8 mouse cellular contexts compared by ENCODE assay signal in the genomic region with DNA sequence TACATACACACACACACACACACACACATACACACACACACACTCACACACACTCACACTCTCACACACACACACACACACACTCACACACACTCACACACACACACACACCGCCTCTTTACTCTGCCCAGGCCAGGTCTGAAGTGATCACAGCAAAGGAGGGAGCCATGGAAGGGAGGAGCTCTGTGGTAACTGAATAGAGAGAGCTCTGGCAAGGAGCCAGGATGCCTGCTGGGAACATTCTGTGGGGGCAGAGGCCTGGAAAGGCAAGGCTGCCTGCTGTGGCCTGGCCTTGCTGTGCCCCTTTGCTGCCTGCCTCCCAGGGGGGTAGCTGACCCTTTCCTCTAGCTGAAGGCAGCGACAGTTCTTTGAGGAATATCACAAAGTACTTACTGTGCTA. TPM values are rescaled to one million over a fixed set of nuclear protein-coding genes. Genes with fewer than 3 reads are reported as not detected.
DNase-seq lines count a peak whose midpoint lies in the region; ATAC-seq and TF ChIP-seq lines count a peak whose summit lies in the region.

No protein-coding gene starts in this region.

- no peak overlapping the region for H3K4me2 ChIP-seq in midbrain, embryonic 11.5 days
- H3K4me2 ChIP-seq in stomach, embryonic 14.5 days (replicated peaks; ENCODE audit: low read depth, low read length): no peak overlapping the region

- in situ Hi-C loops in Patski (cut with MboI; ENCODE audit: low pct_unique_long_range_greater_than_20kb): no loop called here

- POLR2A ChIA-PET in Patski (lab: Charles Lee): no interaction called here

- 32% methylated on average over 2 of the region's 2 CpGs for WGBS in cerebellum, adult 2 months
- 30% methylated on average over 2 of the region's 2 CpGs for WGBS in midbrain, embryonic 11.5 days
- WGBS in stomach, embryonic 14.5 days: 34% methylated on average over 2 of the region's 2 CpGs

- TF ChIP-seq POLR2A in cerebellum, adult 2 months (IDR thresholded peaks at IDR 0.05; ENCODE audit: borderline replicate concordance, insufficient read depth, low read length): no peak

- peak; percentile 70 for ATAC-seq in Patski
- 0 out of 2 replicates have a peak, but pooled peaks have one; percentile 54 for ATAC-seq in midbrain, embryonic 11.5 days (ENCODE audit: low FRiP score)
- ATAC-seq in stomach, embryonic 14.5 days (ENCODE audit: insufficient number of reproducible peaks, insufficient read depth, low FRiP score, low read depth): peak; percentile 60; the same call in 1 of the 2 replicates

- no peaks in the 10 kb centered on the region for H3K36me3 ChIP-seq in midbrain, embryonic 11.5 days (ENCODE audit: control insufficient read depth, insufficient read depth, low read length)
- H3K36me3 ChIP-seq in stomach, embryonic 14.5 days (ENCODE audit: control insufficient read depth, insufficient read depth, low read length): no peaks in the 10 kb centered on the region

- DNase-seq in Patski (ENCODE audit: low read depth, low spot score): peak; percentile 93
- DNase-seq in cerebellum, adult 2 months: peak; percentile 68 to 73
- DNase-seq in frontal cortex, postnatal 25 days (ENCODE audit: low spot score in 2 of 2): peak; percentile 40 to 44
- peak; percentile 81 for DNase-seq in kidney, adult 11 months
- DNase-seq in left cerebral cortex, postnatal 25 days (ENCODE audit: low spot score in 2 of 2): peak; percentile 60 to 69
- peak; percentile 87 for DNase-seq in midbrain, embryonic 11.5 days (ENCODE audit: low spot score, missing footprints)
- DNase-seq in thymus, postnatal 0 days (ENCODE audit: low spot score): no peak

- no peak overlapping the region for H3K4me3 ChIP-seq in cerebellum, adult 2 months (replicated peaks; ENCODE audit: insufficient read depth, low read depth, low read length)
- H3K4me3 ChIP-seq in midbrain, embryonic 11.5 days (ENCODE audit: low read depth, low read length): no peak overlapping the region
- no peak overlapping the region for H3K4me3 ChIP-seq in stomach, embryonic 14.5 days (ENCODE audit: low read depth, low read length)

- H3K9ac ChIP-seq in midbrain, embryonic 11.5 days (ENCODE audit: low read length): no peak overlapping the region
- no peak overlapping the region for H3K9ac ChIP-seq in stomach, embryonic 14.5 days (replicated peaks; ENCODE audit: low read depth, low read length)

- H3K27ac ChIP-seq in cerebellum, adult 2 months (ENCODE audit: insufficient read depth, low read length): no peak overlapping the region
- H3K27ac ChIP-seq in midbrain, embryonic 11.5 days (ENCODE audit: low read depth, low read length): no peak overlapping the region
- 0 out of 2 replicates have a peak overlapping the region, but pooled peaks have one; percentile 10 for H3K27ac ChIP-seq in stomach, embryonic 14.5 days (ENCODE audit: low read length)

- no peaks in the 10 kb centered on the region for H3K9me3 ChIP-seq in midbrain, embryonic 11.5 days (ENCODE audit: control insufficient read depth, low read length)
- H3K9me3 ChIP-seq in stomach, embryonic 14.5 days (ENCODE audit: control insufficient read depth, low read depth, low read length): no peaks in the 10 kb centered on the region

- peaks cover 38% of the 10 kb centered on the region for H3K4me1 ChIP-seq in cerebellum, adult 2 months (ENCODE audit: control insufficient read depth, insufficient read depth, low read length)
- H3K4me1 ChIP-seq in midbrain, embryonic 11.5 days (ENCODE audit: control insufficient read depth, insufficient read depth, low read length): peaks cover 5% of the 10 kb centered on the region
- peaks cover 4% of the 10 kb centered on the region; the same call in 1 of the 2 replicates for H3K4me1 ChIP-seq in stomach, embryonic 14.5 days (ENCODE audit: control insufficient read depth, insufficient read depth, low read length)

- intact Hi-C loops in left cerebral cortex, postnatal 25 days (cut with DNase I): loop anchor here (5.0 kb wide), 1 partner anchor 127 kb away; no protein-coding TSS in a partner anchor

- TF ChIP-seq CTCF in Patski (IDR thresholded peaks at IDR 0.05): no peak
- no peak for TF ChIP-seq CTCF in cerebellum, adult 2 months (IDR thresholded peaks at IDR 0.05; ENCODE audit: borderline replicate concordance, insufficient read depth, low read depth, low read length)

- H3K27me3 ChIP-seq in Patski: no peaks in the 10 kb centered on the region
- no peaks in the 10 kb centered on the region for H3K27me3 ChIP-seq in cerebellum, adult 2 months (ENCODE audit: control insufficient read depth, insufficient read depth, low read length)
- no peaks in the 10 kb centered on the region for H3K27me3 ChIP-seq in midbrain, embryonic 11.5 days (ENCODE audit: control insufficient read depth, insufficient read depth, low read length)
- no peaks in the 10 kb centered on the region for H3K27me3 ChIP-seq in stomach, embryonic 14.5 days (ENCODE audit: control insufficient read depth, insufficient read depth, low read length)

- CTCF ChIA-PET in Patski (lab: Charles Lee): interaction anchor here (1.6 kb wide), 1 partner anchor 10 kb away, joined by 8 read pairs; no protein-coding TSS in a partner anchor

RNA-seq across cellular contexts. Expression of a gene that starts 1.8 kb away (rescaled TPM):
- 0.09 TPM for polyA plus RNA-seq in Patski (2021)
- 0.62 and 0.87 TPM in 2 replicates for polyA plus RNA-seq in cerebellum, adult 2 months (2012; rRNA removed)
- total RNA-seq in left cerebral cortex, postnatal 25 days (2021): under 1 TPM; 0.18 to 0.43 TPM
- 0.03 TPM in 1 of 2 replicates, not detected in the other for polyA plus RNA-seq in midbrain, embryonic 11.5 days (2014; fragmentation: Nextera tagmentation; extraction: Ambion mirVana)
- 0.16 and 0.24 TPM in 2 replicates for polyA plus RNA-seq in stomach, embryonic 14.5 days (2014; fragmentation: Nextera tagmentation; extraction: Ambion mirVana)
- polyA plus RNA-seq in thymus, postnatal 0 days (2015; fragmentation: Nextera tagmentation; extraction: Ambion mirVana): 0.27 and 0.38 TPM in 2 replicates

RNA-seq across cellular contexts. Expression of a gene that starts 12.3 kb away (rescaled TPM):
- polyA plus RNA-seq in Patski (2021): 21.7 TPM
- 54.3 and 61.2 TPM in 2 replicates for polyA plus RNA-seq in cerebellum, adult 2 months (2012; rRNA removed)
- 10 to 100 TPM; 87.3 to 94.1 TPM for total RNA-seq in left cerebral cortex, postnatal 25 days (2021)
- 3.4 and 3.7 TPM in 2 replicates for polyA plus RNA-seq in midbrain, embryonic 11.5 days (2014; fragmentation: Nextera tagmentation; extraction: Ambion mirVana)
- 2.8 and 3.0 TPM in 2 replicates for polyA plus RNA-seq in stomach, embryonic 14.5 days (2014; fragmentation: Nextera tagmentation; extraction: Ambion mirVana)
- polyA plus RNA-seq in thymus, postnatal 0 days (2015; fragmentation: Nextera tagmentation; extraction: Ambion mirVana): 3.1 and 3.7 TPM in 2 replicates

RNA-seq across cellular contexts. Expression of a gene that starts 34.5 kb away (rescaled TPM):
- polyA plus RNA-seq in Patski (2021): 43.5 TPM
- polyA plus RNA-seq in cerebellum, adult 2 months (2012; rRNA removed): 37.8 and 40.6 TPM in 2 replicates
- 10 to 100 TPM; 27.0 to 27.2 TPM for total RNA-seq in left cerebral cortex, postnatal 25 days (2021)
- polyA plus RNA-seq in midbrain, embryonic 11.5 days (2014; fragmentation: Nextera tagmentation; extraction: Ambion mirVana): 56.6 and 58.9 TPM in 2 replicates
- polyA plus RNA-seq in stomach, embryonic 14.5 days (2014; fragmentation: Nextera tagmentation; extraction: Ambion mirVana): 42.3 and 43.3 TPM in 2 replicates
- 40.8 and 41.0 TPM in 2 replicates for polyA plus RNA-seq in thymus, postnatal 0 days (2015; fragmentation: Nextera tagmentation; extraction: Ambion mirVana)
